Mouse (Mus musculus) right cerebral cortex, postnatal 10 days (tissue): ENCODE measurements at regions not wholly inside any gene's neighbourhood (a gene's known extent, or its start where the extent isn't known, plus 50 kb on each side); places are given as distances from the start of the nearest gene placed in this dataset.
A peak's percentile ranks its signal among the peaks of the same experiment; 100 is the strongest.

Experiments used
- DNase-seq, 2 experiments: peaks; one replicate each; pipeline ENCODE4 v3.0.0; 2021; ENCODE audit warnings: low spot score in 2 of 2

DNA sequence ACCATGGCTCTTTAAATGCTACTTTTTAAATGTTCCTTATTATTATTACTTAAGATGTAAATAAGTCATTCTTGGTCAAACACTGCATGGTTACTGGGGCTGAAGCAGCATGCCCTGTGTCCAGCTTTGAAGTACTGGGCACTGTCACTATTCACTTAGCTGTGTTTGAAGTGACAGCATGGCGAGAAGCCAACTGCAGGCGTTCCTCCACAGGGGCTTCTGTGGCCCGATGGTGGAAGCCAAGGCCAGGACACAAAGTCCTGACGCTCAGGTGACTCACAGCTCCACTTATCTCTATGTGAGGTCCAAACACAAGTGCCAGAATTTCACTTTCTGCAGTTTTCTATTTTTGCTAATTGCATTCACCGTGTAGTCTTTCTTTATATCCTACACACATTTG lies 65.3 kb downstream of the Cdca7 start:
- DNase-seq, result no peak

GRCm38 (mm10) chr2:72545453-72545852 lies 69.5 kb downstream of the Cdca7 start:
- DNase-seq, result no peak

DNA sequence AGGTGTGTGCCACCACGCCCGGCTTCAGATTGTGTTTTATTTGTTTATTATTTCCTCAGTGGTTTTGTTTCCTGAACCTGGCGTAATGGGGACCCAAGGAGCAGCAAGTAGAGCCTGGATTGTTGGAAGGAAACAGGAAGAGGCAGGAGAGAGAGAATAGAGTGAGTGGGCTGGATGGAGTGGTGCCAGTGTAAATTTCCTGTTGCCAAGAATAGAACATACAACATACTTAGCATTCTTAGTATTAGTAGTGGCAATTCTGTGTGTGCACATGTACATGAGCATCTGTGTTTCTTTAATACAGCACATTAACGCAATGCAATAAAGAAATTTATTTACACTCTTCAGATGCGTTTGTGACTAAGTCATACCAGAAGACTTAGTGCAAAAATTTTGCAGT lies 70.5 kb downstream of the Cdca7 start:
- no peak for DNase-seq

DNA sequence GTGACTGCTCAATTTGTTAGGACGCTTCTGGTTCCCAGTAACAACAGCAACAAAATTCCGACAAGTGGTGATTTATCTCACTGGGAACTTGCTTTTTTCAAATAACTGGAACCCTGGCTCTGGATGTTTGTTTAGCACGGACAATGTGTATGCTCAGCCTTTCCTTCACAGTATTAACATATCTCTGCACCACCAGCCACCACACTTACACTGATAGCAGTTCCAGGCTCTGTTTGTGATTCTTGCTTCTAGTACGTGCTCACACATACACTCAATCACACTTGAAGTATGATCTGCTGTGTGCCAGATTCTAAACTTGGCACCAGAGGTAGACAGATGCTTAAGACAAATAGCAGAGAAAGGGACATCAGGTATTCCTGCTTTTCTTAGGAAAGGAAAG lies 71.0 kb downstream of the Cdca7 start:
- DNase-seq, result no peak

GRCm38 (mm10) chr2:72551268-72551667 lies 75.3 kb downstream of the Cdca7 start:
- no peak for DNase-seq

DNA sequence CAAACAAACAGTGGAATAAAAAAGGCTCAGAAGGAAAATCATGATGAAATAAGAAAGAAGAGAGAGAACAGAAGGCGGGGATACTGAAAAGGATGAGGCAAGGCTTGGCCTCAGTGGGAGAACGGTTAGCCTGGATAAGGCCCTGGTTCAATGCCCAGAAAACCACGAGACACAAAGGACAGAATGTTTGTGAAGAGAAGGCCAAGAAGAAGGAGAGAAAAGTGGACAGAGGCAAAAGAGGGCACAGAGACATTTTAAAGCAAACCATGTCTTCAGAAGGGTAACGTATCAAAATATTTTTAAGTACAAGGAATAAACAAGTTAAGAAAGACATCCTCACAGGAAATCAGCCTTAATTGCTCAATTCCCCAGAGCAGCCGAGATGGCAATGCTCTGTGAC lies 78.6 kb downstream of the Cdca7 start:
- no peak for DNase-seq

DNA sequence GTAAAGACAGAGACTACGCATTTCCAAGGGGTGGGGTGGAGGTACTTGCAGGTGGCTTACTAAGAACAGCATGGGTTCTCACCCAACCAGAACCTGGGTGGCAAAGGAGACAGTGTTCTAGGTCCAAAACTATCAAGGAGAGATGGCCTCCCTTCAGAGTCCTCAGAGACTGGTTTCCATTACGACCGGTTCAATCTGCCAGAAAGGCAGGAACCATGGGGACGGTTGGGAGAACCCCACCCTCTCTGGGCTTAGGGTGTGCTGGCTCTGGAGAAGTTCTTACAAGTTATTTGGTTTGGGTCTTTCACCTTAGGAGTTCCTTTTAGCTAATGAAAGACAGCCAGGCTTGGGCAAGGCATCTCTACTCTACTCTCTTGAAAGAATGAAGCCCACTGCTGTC lies 79.2 kb downstream of the Cdca7 start:
- DNase-seq, result no peak

DNA sequence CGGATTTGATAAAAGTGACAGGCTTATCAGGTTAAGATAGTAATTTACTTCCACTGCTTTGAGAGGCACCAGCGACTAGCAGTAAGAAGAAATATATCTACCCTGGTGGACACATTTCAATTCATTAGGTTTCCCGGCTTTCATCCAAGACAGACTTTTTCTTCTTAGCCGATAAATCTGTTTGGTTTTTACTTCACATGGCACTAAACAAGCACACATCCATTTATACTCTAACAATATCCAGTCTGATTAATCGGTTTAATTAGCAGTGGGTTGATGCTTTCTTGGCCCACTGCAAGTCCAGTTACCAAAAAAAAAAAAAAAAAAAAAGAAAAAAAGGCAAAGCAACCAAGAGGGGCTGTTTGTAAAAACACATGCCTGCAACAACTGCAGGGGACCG lies 79.6 kb downstream of the Cdca7 start:
- no peak for DNase-seq

DNA sequence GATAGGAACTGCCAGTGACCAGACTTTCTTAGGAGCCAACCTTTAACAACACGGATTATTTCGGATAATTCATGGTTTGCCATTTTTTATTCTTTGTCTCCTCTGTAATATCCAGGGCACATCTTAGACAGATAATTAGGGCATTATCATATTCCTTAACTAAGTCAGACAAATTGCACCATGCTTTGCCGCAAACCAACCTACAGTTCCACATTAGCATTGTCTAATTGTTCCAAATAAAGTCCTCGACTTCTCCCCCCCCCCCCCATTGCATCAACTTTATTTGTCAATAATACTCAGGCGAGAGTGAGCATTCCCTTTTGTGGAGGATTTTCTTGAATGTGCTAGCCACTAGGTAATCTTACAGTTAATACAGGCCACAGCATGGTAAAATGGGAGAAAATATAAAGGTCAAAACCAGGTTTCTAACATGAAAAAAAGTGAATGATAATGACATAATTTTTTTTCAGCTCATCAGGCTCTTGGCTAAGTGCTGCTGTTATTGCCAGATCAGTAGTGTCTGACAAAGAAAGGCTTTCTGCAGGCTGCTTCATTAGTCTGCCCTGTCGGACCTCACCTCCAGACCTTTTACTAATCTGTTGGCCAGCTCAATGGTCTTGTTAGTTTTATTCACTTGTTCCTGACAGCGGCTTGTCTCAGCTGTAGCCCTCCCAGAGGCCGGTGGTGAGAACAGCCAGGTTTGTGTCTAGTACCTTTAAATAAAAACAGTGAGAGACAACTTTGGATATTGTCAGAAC lies 80.3 kb downstream of the Cdca7 start:
- DNase-seq, result no peak

DNA sequence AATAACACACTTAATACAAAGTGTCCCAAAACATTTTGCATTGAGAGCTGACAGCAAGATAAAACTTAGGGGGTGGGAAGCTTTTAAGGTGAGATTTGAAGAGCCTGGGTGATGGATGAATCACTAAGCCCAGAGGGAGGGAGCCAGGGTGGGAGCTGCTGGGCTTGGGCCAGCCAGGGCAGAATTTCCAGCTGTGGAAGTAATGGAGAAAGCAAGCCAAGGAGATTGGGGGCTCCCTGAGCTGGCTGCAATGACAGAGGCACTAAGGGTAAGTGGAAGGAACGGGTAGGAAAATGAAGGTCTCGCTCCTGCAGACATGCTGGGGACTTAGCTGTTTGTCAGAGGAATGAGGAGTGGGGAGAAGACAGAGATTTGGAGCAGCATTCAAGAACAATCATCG lies 81.2 kb downstream of the Cdca7 start:
- DNase-seq, result no peak

- DNase-seq, result no peak
Observed at GRCm38 (mm10) chr2:72557565-72558260, 81.8 kb downstream of the Cdca7 start.

- DNase-seq, result no peak
Observed at GRCm38 (mm10) chr2:72561383-72561782, 85.4 kb downstream of the Cdca7 start.

DNA sequence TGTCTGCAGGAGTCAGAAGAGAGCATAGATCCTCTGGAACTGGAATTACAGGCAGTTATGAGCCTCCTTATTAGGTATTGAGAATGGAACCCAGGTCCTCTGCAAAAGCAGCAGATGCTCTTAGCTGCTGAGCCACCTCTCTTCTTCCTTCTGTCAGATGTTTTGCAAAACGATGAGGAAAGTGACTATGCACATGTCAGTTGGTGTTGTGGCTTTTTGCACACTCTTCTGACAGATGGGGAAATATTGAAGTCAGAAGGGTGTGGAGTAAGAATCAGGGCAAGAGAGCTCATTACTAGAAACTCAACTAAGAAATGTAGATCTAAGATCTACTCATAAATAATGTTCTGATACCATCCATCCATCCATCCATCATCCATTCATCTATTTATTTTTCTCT lies 102.4 kb downstream of the Cdca7 start:
- DNase-seq, result no peak

- no peak for DNase-seq
Observed at GRCm38 (mm10) chr2:72581136-72581535, 105.2 kb downstream of the Cdca7 start.

- peak; percentile 36 to 63 for DNase-seq
Observed at GRCm38 (mm10) chr2:72588814-72589213, 112.9 kb downstream of the Cdca7 start.

DNA sequence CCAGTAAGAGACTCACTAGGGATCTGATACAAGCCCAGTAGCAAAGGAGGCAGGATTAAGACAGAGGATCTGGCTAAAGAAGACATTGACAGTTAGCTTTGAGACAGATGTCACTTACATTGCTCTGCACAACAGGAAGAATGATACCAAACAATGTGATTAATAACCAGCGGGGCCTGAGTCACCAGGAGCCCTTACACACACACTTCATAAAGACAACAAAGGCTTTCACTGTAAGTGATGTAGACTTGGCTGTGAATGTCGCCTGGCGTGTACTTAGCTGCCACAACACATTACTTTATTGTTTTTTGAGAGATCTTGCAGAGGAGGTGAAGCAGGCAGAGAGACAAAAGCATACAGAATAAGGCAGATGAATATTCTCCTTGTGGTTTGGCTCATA lies 116.1 kb downstream of the Cdca7 start:
- no peak for DNase-seq

- no peak for DNase-seq
Observed at GRCm38 (mm10) chr2:72596994-72597925, 121.3 kb downstream of the Cdca7 start.

GRCm38 (mm10) chr2:72597941-72598340 lies 122.0 kb downstream of the Cdca7 start:
- DNase-seq, result no peak

- no peak for DNase-seq
Observed at GRCm38 (mm10) chr2:72600723-72601122, 124.8 kb downstream of the Cdca7 start.

GRCm38 (mm10) chr2:72602152-72602551 lies 126.2 kb downstream of the Cdca7 start:
- DNase-seq, result no peak

DNA sequence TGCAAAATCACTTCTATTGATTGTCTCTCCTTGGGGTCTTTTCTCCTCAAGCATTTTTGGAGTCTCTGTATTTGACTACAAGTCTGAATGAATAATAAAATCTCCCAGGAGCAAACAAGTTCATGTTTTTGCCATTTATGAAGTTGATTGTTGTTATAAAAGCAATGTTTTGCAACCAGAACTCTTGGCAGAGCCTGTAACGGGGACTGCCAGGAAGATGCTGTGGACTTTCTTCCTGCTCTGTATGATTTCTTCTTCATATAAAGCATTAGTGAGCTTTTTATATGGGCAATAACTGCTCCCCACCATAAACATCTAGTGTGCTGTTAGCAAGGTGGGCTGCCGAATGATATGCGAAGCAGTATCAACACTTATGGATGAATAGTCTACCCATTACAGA lies 136.3 kb downstream of the Cdca7 start:
- no peak for DNase-seq

DNA sequence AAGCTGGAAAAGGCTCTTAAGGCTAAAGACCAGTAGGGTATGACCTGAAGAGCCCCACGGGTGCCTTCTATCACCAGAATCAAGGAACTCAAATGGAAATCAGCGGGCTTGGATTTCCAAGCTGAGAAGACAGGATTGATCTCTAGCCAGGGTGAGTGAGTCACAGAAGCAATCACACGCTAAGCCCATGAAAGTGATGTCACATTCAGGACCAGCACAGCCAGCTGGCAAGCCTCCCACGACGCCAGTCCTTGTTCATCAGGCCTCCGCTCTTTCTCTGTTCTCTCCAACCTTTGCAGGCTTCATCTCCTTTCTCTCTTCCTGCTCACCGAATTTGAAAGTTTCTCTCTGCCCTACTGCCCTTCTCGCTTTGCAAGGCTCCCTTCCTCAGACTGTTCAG lies 138.3 kb downstream of the Cdca7 start:
- no peak for DNase-seq
